Mouse (Mus musculus) hindbrain, embryonic 14.5 days (tissue): ENCODE measurements around the gene Slx4ip. TPM values are rescaled to one million over a fixed set of nuclear protein-coding genes. Genes with fewer than 3 reads are reported as not detected.

Experiments
- ATAC-seq: fragments of 200-750 bp; cut with Nextera tagmentation; 2 replicates; pipeline ENCODE4 v1.8.0; 2017; ENCODE audit warnings: moderate number of reproducible peaks, mild to moderate bottlenecking, moderate TSS enrichment, moderate library complexity; ENCODE audit not compliant: low FRiP score
- DNase-seq: peaks from one replicate; pipeline ENCODE4 v3.0.0-alpha.2; 2015; ENCODE audit warnings: low spot score
- H3K27ac ChIP-seq: fragments of 300-500 bp; sonication (generic); 2 replicates; pipeline ENCODE4 v1.5.1; 2014; ENCODE audit warnings: mild to moderate bottlenecking, moderate library complexity
- H3K27me3 ChIP-seq: fragments of 300-500 bp; sonication (generic); 2 replicates; pipeline ENCODE4 v1.6.1; 2014; ENCODE audit warnings: mild to moderate bottlenecking, low read length, mixed read lengths; ENCODE audit not compliant: control insufficient read depth, insufficient read depth
- H3K36me3 ChIP-seq: fragments of 300-500 bp; sonication (generic); replicated peaks from 2 replicates; pipeline ENCODE4 v1.6.1; 2014; ENCODE audit not compliant: control insufficient read depth, insufficient read depth
- H3K4me1 ChIP-seq: fragments of 300-500 bp; sonication (generic); replicated peaks from 2 replicates; pipeline ENCODE4 v1.6.1; 2014; ENCODE audit warnings: antibody characterized with exemption, low read length, mixed read lengths; ENCODE audit not compliant: control insufficient read depth, insufficient read depth
- H3K4me2 ChIP-seq: fragments of 300-500 bp; sonication (generic); replicated peaks from 2 replicates; pipeline ENCODE4 v1.6.1; 2014; ENCODE audit warnings: mild to moderate bottlenecking, moderate library complexity
- H3K4me3 ChIP-seq: fragments of 300-500 bp; sonication (generic); replicated peaks from 2 replicates; pipeline ENCODE4 v1.5.1; 2014; ENCODE audit warnings: mild to moderate bottlenecking, low read length
- H3K9ac ChIP-seq: fragments of 300-500 bp; sonication (generic); 2 replicates; pipeline ENCODE4 v1.6.1; 2014
- H3K9me3 ChIP-seq: fragments of 300-500 bp; sonication (generic); 2 replicates; pipeline ENCODE4 v1.6.1; 2016; ENCODE audit warnings: low read length; ENCODE audit not compliant: control insufficient read depth
- WGBS: fragments of 180-500 bp; shearing (Covaris S2); extraction: QIAGEN DNeasy Blood & Tissue Kit; methylation state at CpG from one replicate; pipeline ENCODE4 v1.1.7; 2014; 5-methylcytosine and 5-hydroxymethylcytosine counted together
- polyA plus RNA-seq: library from polyadenylated mRNA; unstranded; fragments of >200 nt; fragmentation: Nextera tagmentation; extraction: Ambion mirVana; gene quantifications from 2 replicates; pipeline ENCODE4 v1.2.1, GENCODE M21; 2014

The Slx4ip gene
- polyA plus RNA-seq, 1 experiment from 2014 or later: 13.0 TPM

- Histone ChIP-seq H3K4me3 (peak within 1 kb of the TSS; percentile 74), H3K27ac (peak within 1 kb of the TSS; percentile 79), H3K36me3 (no peaks in the 10 kb centered on the region), H3K4me2 (peak within 1 kb of the TSS; percentile 95), H3K4me1 (peaks cover 21% of the 10 kb centered on the region), H3K9me3 (no peaks in the 10 kb centered on the region), H3K9ac (peak within 1 kb of the TSS; percentile 77), H3K27me3 (peaks cover 6% of the 10 kb centered on the region; the same call in 1 of the 2 replicates)
- under 1% methylated on average over 59 of the region's 59 CpGs for WGBS
- peak; percentile 10 for ATAC-seq
- DNase-seq: peak; percentile 55
Measured at GRCm38 (mm10) chr2:137116025-137116674, 225.1 kb downstream of the Slx4ip start, which contains the start of gene Jag1. TSS of gene Jag1 (minus strand) at chr2:137116644.

GRCm38 (mm10) chr2:137116675-137117320 lies 225.8 kb downstream of the Slx4ip start:
- H3K36me3 ChIP-seq: no peaks in the 10 kb centered on the region
- H3K9me3 ChIP-seq: no peaks in the 10 kb centered on the region
- peak overlapping the region; percentile 74 for H3K4me3 ChIP-seq
- peak overlapping the region; percentile 95 for H3K4me2 ChIP-seq
- H3K27me3 ChIP-seq: peaks cover 6% of the 10 kb centered on the region; the same call in 1 of the 2 replicates
- peak overlapping the region; percentile 79 for H3K27ac ChIP-seq
- DNase-seq (peak; percentile 96), ATAC-seq (peak; percentile 82)
- under 1% methylated on average over 61 of the region's 61 CpGs for WGBS
- H3K9ac ChIP-seq: peak overlapping the region; percentile 77
- H3K4me1 ChIP-seq: peaks cover 21% of the 10 kb centered on the region

- H3K9me3 ChIP-seq: no peaks in the 10 kb centered on the region
- H3K27ac ChIP-seq: peak overlapping the region; percentile 79
- under 1% methylated on average over 33 of the region's 33 CpGs for WGBS
Measured at GRCm38 (mm10) chr2:137117321-137117690, 226.3 kb downstream of the Slx4ip start.

More at GRCm38 (mm10) chr2:137117321-137117690, 226.3 kb downstream of the Slx4ip start:
- Histone ChIP-seq H3K36me3 (no peaks in the 10 kb centered on the region), H3K4me2 (peak overlapping the region; percentile 95), H3K4me1 (peaks cover 16% of the 10 kb centered on the region), H3K9ac (peak overlapping the region; percentile 77), H3K4me3 (peak overlapping the region; percentile 74), H3K27me3 (peaks cover 6% of the 10 kb centered on the region; the same call in 1 of the 2 replicates)
- ATAC-seq (peak; percentile 52), DNase-seq (peak; percentile 77)

Other genes starting within 250 kb of the Slx4ip start
- gene Snap25, start 177.8 kb upstream of the Slx4ip start, polyA plus RNA-seq: 266 and 270 TPM in 2 replicates
- gene AL731706.2, start 5.5 kb upstream of the Slx4ip start, polyA plus RNA-seq: 23.4 and 24.4 TPM in 2 replicates
- 23.5 and 24.0 TPM in 2 replicates for gene AL731706.1, start 171 bp downstream of the Slx4ip start, polyA plus RNA-seq
- 11.7 and 16.5 TPM in 2 replicates for gene Mkks, start 171 bp downstream of the Slx4ip start, polyA plus RNA-seq
- 13.2 and 14.7 TPM in 2 replicates for gene Jag1, start 225.4 kb downstream of the Slx4ip start, polyA plus RNA-seq